Mouse (Mus musculus) MEL (cell line): ENCODE measurements around the gene Chp1. TPM values are rescaled to one million over a fixed set of nuclear protein-coding genes. Genes with fewer than 3 reads are reported as not detected.

Source experiments
- DNase-seq: peaks from one replicate; pipeline ENCODE4 v3.0.0; 2011; ENCODE audit warnings: low read depth, low spot score
- H3K27ac ChIP-seq: 2 replicates; pipeline ENCODE4 v1.5.1; 2012; ENCODE audit warnings: low read depth, mild to moderate bottlenecking, control low read depth, low read length, moderate library complexity; ENCODE audit not compliant: control insufficient read depth
- H3K27me3 ChIP-seq, 2 experiments: fragments of 150-350 bp in 1 of 2; sonication (generic) in 1 of 2; 2 replicates each; pipeline ENCODE4 v1.6.1; 2012; ENCODE audit warnings: low read length in 2 of 2, mild to moderate bottlenecking in 2 of 2, improper control_type of control experiment in 1 of 2, moderate library complexity in 1 of 2; ENCODE audit not compliant: insufficient read depth in 2 of 2, control insufficient read depth in 1 of 2
- H3K36me3 ChIP-seq, 2 experiments: 2 replicates each; pipeline ENCODE4 v1.6.1; 2012 to 2014; ENCODE audit warnings: low read length in 2 of 2, improper control_type of control experiment in 1 of 2, inconsistent platforms in 1 of 2, mild to moderate bottlenecking in 1 of 2; ENCODE audit not compliant: insufficient read depth in 2 of 2, control insufficient read depth in 1 of 2
- H3K4me1 ChIP-seq, 2 experiments: fragments of 150-350 bp in 1 of 2; sonication (generic) in 1 of 2; 2 replicates each; pipeline ENCODE4 v1.6.1; 2012; ENCODE audit warnings: low read length in 2 of 2, improper control_type of control experiment in 1 of 2, mild to moderate bottlenecking in 1 of 2; ENCODE audit not compliant: insufficient read depth in 2 of 2, control insufficient read depth in 1 of 2
- H3K4me3 ChIP-seq, 2 experiments: fragments of 150-350 bp in 1 of 2; sonication (generic) in 1 of 2; 2 replicates each; pipeline ENCODE4 v1.5.1; 2012; ENCODE audit warnings: low read depth in 2 of 2, low read length in 2 of 2, mild to moderate bottlenecking in 2 of 2, moderate library complexity in 2 of 2, control low read depth in 1 of 2, improper control_type of control experiment in 1 of 2; ENCODE audit not compliant: control insufficient read depth in 1 of 2, insufficient read depth in 1 of 2
- H3K79me2 ChIP-seq: 2 replicates; pipeline ENCODE4 v1.6.1; 2012; ENCODE audit warnings: mild to moderate bottlenecking, low read length, moderate library complexity; ENCODE audit not compliant: control insufficient read depth, poor library complexity, insufficient read depth
- H3K9ac ChIP-seq: 2 replicates; pipeline ENCODE4 v1.6.1; 2012; ENCODE audit warnings: low read depth, mild to moderate bottlenecking, control low read depth, low read length, moderate library complexity; ENCODE audit not compliant: control insufficient read depth, poor library complexity, severe bottlenecking
- H3K9me3 ChIP-seq: fragments of 150-350 bp; sonication (generic); replicated peaks from 2 replicates; pipeline ENCODE4 v1.6.1; 2012; ENCODE audit warnings: mild to moderate bottlenecking, low read length, improper control_type of control experiment, moderate library complexity; ENCODE audit not compliant: insufficient read depth
- BHLHE40 ChIP-seq: IDR thresholded peaks from 2 replicates; pipeline ENCODE4 v1.6.1; 2012; ENCODE audit warnings: low read depth, mild to moderate bottlenecking, inconsistent platforms, low read length, improper control_type of control experiment, borderline replicate concordance
- CHD2 ChIP-seq: IDR thresholded peaks from 2 replicates; pipeline ENCODE4 v1.6.1; 2011; ENCODE audit warnings: low read length, improper control_type of control experiment
- E2F4 ChIP-seq: IDR thresholded peaks from 2 replicates; pipeline ENCODE4 v1.6.1; 2011; ENCODE audit warnings: low read depth, low read length, improper control_type of control experiment, borderline replicate concordance
- ELF1 ChIP-seq: IDR thresholded peaks from 2 replicates; pipeline ENCODE4 v1.6.1; 2014; ENCODE audit warnings: low read depth, mild to moderate bottlenecking, inconsistent platforms, low read length, improper control_type of control experiment, moderate library complexity
- EP300 ChIP-seq, 2 experiments: IDR thresholded peaks; 2 replicates each; pipeline ENCODE4 v1.6.1; 2011; ENCODE audit warnings: improper control_type of control experiment in 2 of 2, low read length in 2 of 2, low read depth in 1 of 2, mild to moderate bottlenecking in 1 of 2
- HCFC1 ChIP-seq: IDR thresholded peaks from 2 replicates; pipeline ENCODE4 v1.6.1; 2012; ENCODE audit warnings: low read depth, mild to moderate bottlenecking, inconsistent platforms, low read length, improper control_type of control experiment, moderate library complexity
- JUND ChIP-seq: IDR thresholded peaks from 2 replicates; pipeline ENCODE4 v1.6.1; 2011; ENCODE audit warnings: low read depth, mild to moderate bottlenecking, improper control_type of control experiment, low read length
- MAFK ChIP-seq: IDR thresholded peaks from 2 replicates; pipeline ENCODE4 v1.6.1; 2011; ENCODE audit warnings: low read depth, mild to moderate bottlenecking, low read length, improper control_type of control experiment, borderline replicate concordance
- MAX ChIP-seq: IDR thresholded peaks from 2 replicates; pipeline ENCODE4 v1.6.1; 2011; ENCODE audit warnings: low read length, improper control_type of control experiment
- MEF2A ChIP-seq: IDR thresholded peaks from 2 replicates; pipeline ENCODE4 v1.6.1; 2014; ENCODE audit warnings: low read depth, mild to moderate bottlenecking, inconsistent platforms, low read length, improper control_type of control experiment; ENCODE audit not compliant: poor library complexity, insufficient replicate concordance, severe bottlenecking; ENCODE audit errors: extremely low read depth
- MXI1 ChIP-seq: IDR thresholded peaks from 2 replicates; pipeline ENCODE4 v1.6.1; 2011; ENCODE audit warnings: mild to moderate bottlenecking, low read depth, low read length, improper control_type of control experiment
- MYB ChIP-seq: IDR thresholded peaks from 2 replicates; pipeline ENCODE4 v1.6.1; 2011; ENCODE audit warnings: mild to moderate bottlenecking, low read depth, low read length, improper control_type of control experiment
- MYC ChIP-seq: IDR thresholded peaks from 2 replicates; pipeline ENCODE4 v1.6.1; 2011; ENCODE audit warnings: low read depth, mild to moderate bottlenecking, low read length, improper control_type of control experiment, moderate library complexity
- NRF1 ChIP-seq: IDR thresholded peaks from 2 replicates; pipeline ENCODE4 v1.6.1; 2014; ENCODE audit warnings: low read depth, mild to moderate bottlenecking, inconsistent platforms, low read length, improper control_type of control experiment, moderate library complexity; ENCODE audit not compliant: poor library complexity, insufficient read depth, severe bottlenecking
- RCOR1 ChIP-seq: IDR thresholded peaks from 2 replicates; pipeline ENCODE4 v1.6.1; 2012; ENCODE audit warnings: low read depth, mild to moderate bottlenecking, inconsistent platforms, low read length, improper control_type of control experiment
- SMC3 ChIP-seq: IDR thresholded peaks from 2 replicates; pipeline ENCODE4 v1.6.1; 2011; ENCODE audit warnings: low read depth, low read length, improper control_type of control experiment
- TCF12 ChIP-seq: IDR thresholded peaks from 2 replicates; pipeline ENCODE4 v1.6.1; 2014; ENCODE audit warnings: low read depth, mild to moderate bottlenecking, inconsistent platforms, low read length, improper control_type of control experiment, moderate library complexity
- UBTF ChIP-seq: IDR thresholded peaks from 2 replicates; pipeline ENCODE4 v1.6.1; 2012; ENCODE audit warnings: low read depth, mild to moderate bottlenecking, inconsistent platforms, low read length, improper control_type of control experiment, moderate library complexity, borderline replicate concordance; ENCODE audit not compliant: insufficient read depth
- USF1 ChIP-seq: IDR thresholded peaks from 2 replicates; pipeline ENCODE4 v1.6.1; 2014; ENCODE audit warnings: low read depth, mild to moderate bottlenecking, inconsistent platforms, low read length, improper control_type of control experiment, moderate library complexity
- ZNF384 ChIP-seq: IDR thresholded peaks from 2 replicates; pipeline ENCODE4 v1.6.1; 2012; ENCODE audit warnings: low read depth, mild to moderate bottlenecking, inconsistent platforms, low read length, improper control_type of control experiment
- polyA plus RNA-seq, 2 experiments: library from polyadenylated mRNA; stranded (reverse) in 1 of 2; unstranded in 1 of 2; fragments of >175 nt in 1 of 2; fragments of >200 nt in 1 of 2; gene quantifications; 2 replicates each; pipeline versions ENCODE4 v1.2.1 to v1.2.4; 2012; ENCODE audit warnings: low replicate concordance in 2 of 2, low read depth in 1 of 2; ENCODE audit not compliant: insufficient read length in 2 of 2, insufficient read depth in 1 of 2, missing spikeins in 1 of 2
- total RNA-seq: library from RNA; depleted of rRNA; stranded (reverse); fragments of 300-350 nt; gene quantifications from 2 replicates; pipeline ENCODE4 v1.2.3, GENCODE M21; 2012

Chp1 gene
- total and polyA plus RNA-seq, 3 experiments: 32.5 to 74.8 TPM; not detected in 1

DNA sequence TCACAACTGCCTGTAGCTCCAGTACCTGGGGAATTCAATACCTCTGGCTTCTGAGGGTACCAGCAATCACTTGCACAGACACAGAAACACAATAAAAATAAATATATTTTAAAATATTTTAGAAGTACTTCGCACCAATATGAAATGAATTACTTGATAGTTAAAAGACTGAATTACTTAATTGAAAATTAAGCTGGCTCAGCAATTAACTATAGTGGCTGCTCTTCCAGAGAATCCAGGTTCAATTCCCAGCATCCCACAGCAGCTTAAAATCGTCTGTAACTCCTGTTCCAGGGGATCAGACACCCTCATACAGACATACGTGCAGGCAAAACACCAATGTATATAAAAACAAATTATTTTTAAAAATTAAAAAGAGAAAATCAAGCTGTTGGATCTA is 10.5 kb downstream of the Chp1 start:
- Histone ChIP-seq H3K4me1 (peaks cover 0 to 6% of the 10 kb centered on the region in 2 experiments; a peak in 2 of 4 replicates), H3K4me3 (no peak overlapping the region), H3K79me2 (peaks cover 9% of the 10 kb centered on the region; the same call in 1 of the 2 replicates), H3K36me3 (peaks cover 0 to 2% of the 10 kb centered on the region in 2 experiments; a peak in 3 of 4 replicates), H3K9me3 (no peaks in the 10 kb centered on the region), H3K27ac (no peak overlapping the region), H3K27me3 (no peaks in the 10 kb centered on the region), H3K9ac (no peak overlapping the region)
- TF ChIP-seq MXI1 (no peak), MAFK (peak; percentile 44; the same call in 1 of the 2 replicates)
- DNase-seq: no peak

DNA sequence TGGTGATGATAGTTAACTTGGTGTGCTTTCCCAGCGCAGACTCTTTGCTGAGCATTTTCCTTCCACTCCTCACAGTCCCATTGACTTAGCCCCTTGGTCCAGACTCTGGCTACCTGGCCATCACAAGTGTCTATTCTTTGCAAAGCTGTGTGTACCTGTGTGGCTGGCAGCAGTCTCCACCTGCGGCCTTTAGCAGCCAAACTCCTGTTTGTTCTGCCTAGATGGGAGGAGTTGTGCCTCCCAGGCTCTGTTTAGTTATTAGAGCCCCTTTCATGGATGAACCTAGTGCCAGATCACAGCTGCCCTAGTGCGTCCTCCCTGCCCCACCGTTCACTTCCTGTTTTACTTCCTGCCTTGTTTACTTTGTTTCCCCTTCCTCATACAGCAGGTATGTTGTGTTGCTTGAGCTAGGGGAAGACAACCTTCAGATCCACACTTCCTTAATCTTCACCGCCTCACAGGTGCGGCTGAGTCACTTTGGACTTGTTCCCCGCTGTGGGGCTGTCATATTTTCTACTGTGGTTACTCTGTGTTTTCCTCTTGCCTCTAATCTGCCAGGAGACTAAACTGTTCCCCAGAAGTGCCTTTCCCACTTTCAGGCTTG is 11.3 kb downstream of the Chp1 start:
- Histone ChIP-seq H3K9me3 (no peaks in the 10 kb centered on the region), H3K4me1 (peaks cover 0 to 6% of the 10 kb centered on the region in 2 experiments; a peak in 2 of 4 replicates), H3K27ac (no peak overlapping the region), H3K27me3 (no peaks in the 10 kb centered on the region), H3K9ac (no peak overlapping the region), H3K36me3 (peaks cover 0 to 2% of the 10 kb centered on the region in 2 experiments; a peak in 3 of 4 replicates), H3K79me2 (peaks cover 7% of the 10 kb centered on the region; the same call in 1 of the 2 replicates), H3K4me3 (no peak overlapping the region)
- peak; percentile 43 for DNase-seq
- no peak for TF ChIP-seq EP300 (IDR thresholded peaks at IDR 0.05; ENCODE audit: low read depth in 1 of 2, low read length in 2 of 2)
- no peak for TF ChIP-seq MAFK
- no peak for TF ChIP-seq MXI1
- no peak for TF ChIP-seq USF1
- TF ChIP-seq MAX: no peak
- no peak for TF ChIP-seq MYC
- TF ChIP-seq JUND: no peak
- no peak for TF ChIP-seq E2F4
- TF ChIP-seq MYB: no peak
- no peak for TF ChIP-seq TCF12
- no peak for TF ChIP-seq SMC3
- TF ChIP-seq NRF1: no peak
- TF ChIP-seq RCOR1: no peak
- no peak for TF ChIP-seq UBTF
- no peak for TF ChIP-seq HCFC1
- no peak for TF ChIP-seq BHLHE40
- no peak for TF ChIP-seq MEF2A
- no peak for TF ChIP-seq CHD2
- TF ChIP-seq ELF1: no peak
- TF ChIP-seq ZNF384: no peak
